In genomic region chr12:45833414-45833762, GRCm38 (mm10) we compare ENCODE assay signal across 18 mouse cellular contexts.
A peak's percentile ranks its signal among the peaks of the same experiment; 100 is the strongest.
DNase-seq lines count a peak whose midpoint lies in the region; ATAC-seq lines count a peak whose summit lies in the region.
"Had no signal": no experiment of that assay in that cellular context is flagged by ENCODE, and none has a peak within 500 bp of the region (broad histone marks: within the 10 kb centered on the region; RNA-seq: fewer than 3 reads in every experiment).

No protein-coding gene starts in this region.

- H3K4me2 ChIP-seq in midbrain, embryonic 12.5 days (replicated peaks): no peak overlapping the region
- H3K4me2 ChIP-seq in intestine, embryonic 15.5 days (replicated peaks): no peak overlapping the region
- H3K4me2 ChIP-seq: heart, embryonic 11.5 days; liver, embryonic 15.5 days had no signal

- DNase-seq in embryo, embryonic 9.5 days (ENCODE audit: extremely low spot score): peak; percentile 4
- no peak for DNase-seq in embryo, embryonic 10.5 days (ENCODE audit: low spot score)
- DNase-seq in retina, postnatal 1 day: peak; percentile 6
- no peak for DNase-seq in retina, embryonic 14.5 days (ENCODE audit: low spot score)
- no peak for DNase-seq in left cerebral cortex, adult 9 months (ENCODE audit: low spot score in 2 of 2)
- DNase-seq: cerebellum, postnatal 25 days; gastrocnemius, adult 2 months; heart, postnatal 4 days; kidney, adult 8-10 months; left cerebral cortex, postnatal 4 days; lung, postnatal 4 days; thymus, adult 2 months had no signal

- no peaks in the 10 kb centered on the region for H3K27me3 ChIP-seq in midbrain, embryonic 12.5 days
- H3K27me3 ChIP-seq in intestine, embryonic 15.5 days (replicated peaks): no peaks in the 10 kb centered on the region
- H3K27me3 ChIP-seq: liver, embryonic 15.5 days had no signal

- H3K9ac ChIP-seq in midbrain, embryonic 12.5 days (replicated peaks): no peak overlapping the region
- H3K9ac ChIP-seq in intestine, embryonic 15.5 days: no peak overlapping the region
- H3K9ac ChIP-seq: liver, embryonic 15.5 days had no signal

- H3K4me1 ChIP-seq in midbrain, embryonic 12.5 days: peaks cover 17% of the 10 kb centered on the region
- H3K4me1 ChIP-seq in intestine, embryonic 15.5 days (replicated peaks): no peaks in the 10 kb centered on the region
- H3K4me1 ChIP-seq: liver, embryonic 15.5 days had no signal

- no peaks in the 10 kb centered on the region; the same call in 1 of the 2 replicates for H3K9me3 ChIP-seq in midbrain, embryonic 12.5 days
- no peaks in the 10 kb centered on the region for H3K9me3 ChIP-seq in intestine, embryonic 15.5 days
- H3K9me3 ChIP-seq: G1E; liver, embryonic 15.5 days had no signal

- H3K27ac ChIP-seq in midbrain, embryonic 12.5 days (replicated peaks): peak overlapping the region; percentile 70
- no peak overlapping the region for H3K27ac ChIP-seq in intestine, embryonic 15.5 days
- H3K27ac ChIP-seq: gastrocnemius, adult 2 months; liver, embryonic 15.5 days had no signal

- no peaks in the 10 kb centered on the region for H3K36me3 ChIP-seq in midbrain, embryonic 12.5 days
- H3K36me3 ChIP-seq in intestine, embryonic 15.5 days: no peaks in the 10 kb centered on the region
- H3K36me3 ChIP-seq: G1E; liver, embryonic 15.5 days had no signal

- ATAC-seq in midbrain, embryonic 12.5 days (ENCODE audit: low FRiP score, low read depth): peak; percentile 83
- no peak for ATAC-seq in intestine, embryonic 15.5 days
- ATAC-seq in granulocyte monocyte progenitor cell, adult 5-6 weeks (replicated peaks; ENCODE audit: poor library complexity, severe bottlenecking): no peak

- H3K4me3 ChIP-seq in midbrain, embryonic 12.5 days: no peak overlapping the region
- no peak overlapping the region for H3K4me3 ChIP-seq in intestine, embryonic 15.5 days (replicated peaks)
- H3K4me3 ChIP-seq: gastrocnemius, adult 2 months; liver, embryonic 15.5 days had no signal

- 4% methylated on average over 4 of the region's 4 CpGs for WGBS in midbrain, embryonic 12.5 days
- 17% methylated on average over 4 of the region's 4 CpGs for WGBS in intestine, embryonic 15.5 days

Comparison
In these comparisons a context has a peak if more than half of its experiments do, and no peak if none do; other contexts are left out.
1. DNase-seq: peak in embryo, embryonic 9.5 days (single experiment) and retina, postnatal 1 day (single experiment); none in embryo, embryonic 10.5 days (single experiment), retina, embryonic 14.5 days (single experiment) and left cerebral cortex, adult 9 months (0 of 2).